8 mouse cellular contexts compared by ENCODE assay signal in the genomic region with DNA sequence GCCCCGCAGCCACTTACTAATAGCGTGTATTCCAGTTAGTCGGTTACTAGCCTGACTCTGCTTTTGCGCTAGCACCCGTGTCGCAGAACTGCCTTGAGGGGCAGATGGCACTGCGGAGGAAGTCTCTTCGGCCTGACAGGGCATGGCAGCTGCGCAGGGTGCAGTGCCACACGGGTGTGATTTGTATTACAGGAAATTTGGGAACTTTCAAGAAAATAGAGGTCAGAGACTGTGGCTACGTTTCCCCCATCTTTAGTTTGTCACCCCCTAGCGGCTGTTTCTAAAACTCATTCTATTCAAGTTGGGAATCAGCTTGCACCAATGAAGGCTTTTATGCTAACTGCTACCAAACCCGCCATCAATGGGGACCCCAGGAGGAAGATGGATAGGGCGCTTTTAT. TPM values are rescaled to one million over a fixed set of nuclear protein-coding genes. Genes with fewer than 3 reads are reported as not detected.
DNase-seq lines count a peak whose midpoint lies in the region; ATAC-seq and TF ChIP-seq lines count a peak whose summit lies in the region.

No protein-coding gene starts in this region.

- H3K4me3 ChIP-seq in intestine, postnatal 0 days (ENCODE audit: low read depth, low read length), result peak overlapping the region; percentile 21; the same call in 1 of the 2 replicates
- H3K4me3 ChIP-seq in lung, adult 2 months (replicated peaks; ENCODE audit: extremely low read depth, low read depth, low read length), result peak overlapping the region; percentile 55

- H3K27me3 ChIP-seq in intestine, postnatal 0 days (replicated peaks; ENCODE audit: control insufficient read depth, insufficient read depth, low read length), result 0 out of 2 replicates have a peak, but pooled peaks cover 7% of the 10 kb centered on the region

- H3K27ac ChIP-seq in intestine, postnatal 0 days (ENCODE audit: low read depth, low read length), result no peak overlapping the region

- WGBS in intestine, postnatal 0 days, result 34% methylated on average over 14 of the region's 14 CpGs
- WGBS in lung, adult 2 months, result 21% methylated on average over 14 of the region's 14 CpGs

- no peaks in the 10 kb centered on the region for H3K9me3 ChIP-seq in intestine, postnatal 0 days (ENCODE audit: control insufficient read depth)

- TF ChIP-seq CTCF in intestine, postnatal 0 days (IDR thresholded peaks at IDR 0.05; ENCODE audit: low read depth), result peak; percentile 84
- TF ChIP-seq CTCF in lung, adult 2 months (IDR thresholded peaks at IDR 0.05; ENCODE audit: insufficient read depth, low read length), result peak; percentile 14; the same call in 1 of the 2 replicates

- no peak for ATAC-seq in intestine, postnatal 0 days

- no peaks in the 10 kb centered on the region for H3K4me1 ChIP-seq in intestine, postnatal 0 days (replicated peaks; ENCODE audit: control insufficient read depth, insufficient read depth, low read length)
- H3K4me1 ChIP-seq in lung, adult 2 months (ENCODE audit: control insufficient read depth, insufficient read depth, low read length), result peaks cover 3% of the 10 kb centered on the region; the same call in 1 of the 2 replicates

- H3K4me2 ChIP-seq in intestine, postnatal 0 days (replicated peaks; ENCODE audit: low read depth), result peak overlapping the region; percentile 57

- peak; percentile 68 for DNase-seq in adrenal gland, postnatal 10 days
- DNase-seq in adrenal gland, postnatal 25 days, result no peak
- DNase-seq in 3T3-L1 (ENCODE audit: low read depth, low spot score), result peak; percentile 85
- DNase-seq in c-Kit-positive CD71-negative TER-119-negative erythroid progenitor cells, embryonic 14.5 days (ENCODE audit: low read depth), result peak; percentile 47
- peak; percentile 50 to 75 for DNase-seq in heart, adult 18-20 months
- DNase-seq in lung, adult 2 months, result peak; percentile 31
- peak; percentile 85 for DNase-seq in retina, embryonic 14.5 days (ENCODE audit: low spot score)

- no peak overlapping the region for H3K9ac ChIP-seq in intestine, postnatal 0 days (ENCODE audit: low read depth, low read length)

- TF ChIP-seq POLR2A in lung, adult 2 months (IDR thresholded peaks at IDR 0.05; ENCODE audit: borderline replicate concordance, extremely low read depth, low read depth, low read length), result no peak

- H3K36me3 ChIP-seq in intestine, postnatal 0 days (ENCODE audit: control insufficient read depth, insufficient read depth), result no peaks in the 10 kb centered on the region

RNA-seq across cellular contexts. Expression of a gene that starts 11.6 kb away (rescaled TPM):
- total RNA-seq in adrenal gland, postnatal 10 days (2021), result 1 to 10 TPM; 4.9 to 7.2 TPM
- 5.9 and 6.6 TPM in 2 replicates for total RNA-seq in adrenal gland, postnatal 25 days (2021)
- 1 to 10 TPM; 1.5 to 2.3 TPM for total RNA-seq in heart, adult 18-20 months (2021)
- polyA plus RNA-seq in intestine, postnatal 0 days (2015; fragmentation: Nextera tagmentation; extraction: Ambion mirVana), result 36.4 and 41.8 TPM in 2 replicates
- 28.5 and 32.3 TPM in 2 replicates for polyA plus RNA-seq in lung, adult 2 months (2012; rRNA removed)

RNA-seq across cellular contexts. Expression of a gene that starts 14.9 kb away (rescaled TPM):
- 10 to 100 TPM; 33.8 to 36.2 TPM for total RNA-seq in adrenal gland, postnatal 10 days (2021)
- total RNA-seq in adrenal gland, postnatal 25 days (2021), result 45.3 and 49.6 TPM in 2 replicates
- total RNA-seq in heart, adult 18-20 months (2021), result 10 to 100 TPM; 28.2 to 32.0 TPM
- 81.6 and 83.3 TPM in 2 replicates for polyA plus RNA-seq in intestine, postnatal 0 days (2015; fragmentation: Nextera tagmentation; extraction: Ambion mirVana)
- polyA plus RNA-seq in lung, adult 2 months (2012; rRNA removed), result 35.4 and 35.6 TPM in 2 replicates
